Mouse (Mus musculus) liver, adult 2 months (tissue): ENCODE results near the gene Slc39a11. TPM values are rescaled to one million over a fixed set of nuclear protein-coding genes. Genes with fewer than 3 reads are reported as not detected.
A peak's percentile ranks its signal among the peaks of the same experiment; 100 is the strongest.

Experiments used
- DNase-seq: peaks from one replicate; pipeline ENCODE4 v3.0.0-alpha.2; 2011; ENCODE audit warnings: low read depth, low spot score; ENCODE audit errors: extremely low read depth
- H3K27ac ChIP-seq: fragments of 200-500 bp; replicated peaks from 2 replicates; pipeline ENCODE4 v1.5.1; 2012; ENCODE audit warnings: low read depth, mild to moderate bottlenecking, control low read depth, inconsistent platforms, low read length; ENCODE audit not compliant: insufficient read depth
- H3K27me3 ChIP-seq: fragments of 200-500 bp; 2 replicates; pipeline ENCODE4 v1.6.1; 2012; ENCODE audit warnings: mild to moderate bottlenecking, moderate library complexity, low read length, inconsistent platforms; ENCODE audit not compliant: control insufficient read depth, insufficient read depth
- H3K36me3 ChIP-seq: fragments of 200-500 bp; 2 replicates; pipeline ENCODE4 v1.6.1; 2012; ENCODE audit warnings: low read length, inconsistent platforms; ENCODE audit not compliant: control insufficient read depth, insufficient read depth
- H3K4me1 ChIP-seq: fragments of 200-500 bp; 2 replicates; pipeline ENCODE4 v1.6.1; 2011; ENCODE audit warnings: low read length; ENCODE audit not compliant: control insufficient read depth, insufficient read depth
- H3K4me3 ChIP-seq: fragments of 200-500 bp; 2 replicates; pipeline ENCODE4 v1.5.1; 2011; ENCODE audit warnings: low read depth, mild to moderate bottlenecking, control low read depth, low read length, moderate library complexity; ENCODE audit not compliant: insufficient read depth
- H3K79me2 ChIP-seq: fragments of 200-500 bp; 2 replicates; pipeline ENCODE4 v1.6.1; 2012; ENCODE audit warnings: inconsistent platforms, mild to moderate bottlenecking, low read length, moderate library complexity; ENCODE audit not compliant: control insufficient read depth, insufficient read depth
- H3K9ac ChIP-seq: fragments of 200-500 bp; 2 replicates; pipeline ENCODE4 v1.6.1; 2012; ENCODE audit warnings: low read depth, mild to moderate bottlenecking, control low read depth, inconsistent platforms, low read length
- CTCF ChIP-seq: fragments of 200-500 bp; IDR thresholded peaks from 2 replicates; pipeline ENCODE4 v1.5.1; 2011; ENCODE audit warnings: low read depth, low read length, control low read depth
- POLR2A ChIP-seq: fragments of 200-500 bp; IDR thresholded peaks from 2 replicates; pipeline ENCODE4 v1.6.1; 2011; ENCODE audit warnings: low read length, control low read depth; ENCODE audit not compliant: insufficient read depth; ENCODE audit errors: extremely low read depth
- WGBS: fragments of 180-500 bp; shearing (Covaris S2); methylation state at CpG from one replicate; pipeline ENCODE4 v1.1.7; 2018; 5-methylcytosine and 5-hydroxymethylcytosine counted together
- polyA plus RNA-seq: library from polyadenylated mRNA; depleted of rRNA; stranded (reverse); fragments of >200 nt; gene quantifications from 2 replicates; pipeline ENCODE4 v1.2.3, GENCODE M21; 2012
- total RNA-seq: library from RNA; depleted of rRNA; stranded (reverse); fragments of >200 nt; gene quantifications from 2 replicates; pipeline ENCODE4 v1.2.3, GENCODE M21; 2014

The Slc39a11 gene
- total and polyA plus RNA-seq, 2 experiments, result 18.8 to 22.8 TPM

- H3K4me3 ChIP-seq, result no peak overlapping the region
- WGBS, result 92% methylated on average over 5 of the region's 5 CpGs
- no peak for DNase-seq
- H3K27me3 ChIP-seq, result no peaks in the 10 kb centered on the region
- no peaks in the 10 kb centered on the region for H3K4me1 ChIP-seq
- no peak overlapping the region for H3K27ac ChIP-seq
- TF ChIP-seq CTCF (no peak), POLR2A (no peak)
- H3K79me2 ChIP-seq, result peaks cover 43% of the 10 kb centered on the region
- H3K36me3 ChIP-seq, result peaks cover 11% of the 10 kb centered on the region; the same call in 1 of the 2 replicates
- H3K9ac ChIP-seq, result no peak overlapping the region
These were observed 24.7 kb upstream of the Slc39a11 start for GRCm38 (mm10) chr11:113674595-113674994.

GRCm38 (mm10) chr11:113673614-113674013, 23.7 kb upstream of the Slc39a11 start:
- peaks cover 11% of the 10 kb centered on the region; the same call in 1 of the 2 replicates for H3K36me3 ChIP-seq
- H3K27me3 ChIP-seq, result no peaks in the 10 kb centered on the region
- no peak overlapping the region for H3K9ac ChIP-seq
- no peak for DNase-seq
- 74% methylated on average over 4 of the region's 4 CpGs for WGBS
- no peak overlapping the region for H3K27ac ChIP-seq
- peaks cover 4% of the 10 kb centered on the region for H3K4me1 ChIP-seq
- TF ChIP-seq POLR2A (no peak), CTCF (no peak)
- H3K79me2 ChIP-seq, result peaks cover 37% of the 10 kb centered on the region
- no peak overlapping the region for H3K4me3 ChIP-seq

GRCm38 (mm10) chr11:113669711-113670110, 19.8 kb upstream of the Slc39a11 start:
- WGBS, result 94% methylated on average over 4 of the region's 4 CpGs
- no peaks in the 10 kb centered on the region; the same call in 1 of the 2 replicates for H3K36me3 ChIP-seq

GRCm38 (mm10) chr11:113668857-113669256, 19.0 kb upstream of the Slc39a11 start:
- Histone ChIP-seq H3K36me3 (peaks cover 3% of the 10 kb centered on the region; the same call in 1 of the 2 replicates), H3K4me1 (peaks cover 21% of the 10 kb centered on the region), H3K9ac (no peak overlapping the region), H3K79me2 (peaks cover 15% of the 10 kb centered on the region; the same call in 1 of the 2 replicates), H3K4me3 (no peak overlapping the region), H3K27me3 (no peaks in the 10 kb centered on the region), H3K27ac (no peak overlapping the region)
- TF ChIP-seq POLR2A (no peak), CTCF (no peak)
- 78% methylated on average over 5 of the region's 5 CpGs for WGBS
- DNase-seq, result no peak

More at GRCm38 (mm10) chr11:113669711-113670110, 19.8 kb upstream of the Slc39a11 start:
- peaks cover 17% of the 10 kb centered on the region; the same call in 1 of the 2 replicates for H3K79me2 ChIP-seq
- H3K4me3 ChIP-seq, result no peak overlapping the region
- TF ChIP-seq POLR2A (no peak), CTCF (no peak)
- no peak for DNase-seq
- H3K27ac ChIP-seq, result no peak overlapping the region
- H3K4me1 ChIP-seq, result peaks cover 21% of the 10 kb centered on the region
- H3K9ac ChIP-seq, result no peak overlapping the region
- H3K27me3 ChIP-seq, result no peaks in the 10 kb centered on the region

- Histone ChIP-seq H3K79me2 (peaks cover 11% of the 10 kb centered on the region; the same call in 1 of the 2 replicates), H3K27ac (peak overlapping the region; percentile 58), H3K27me3 (no peaks in the 10 kb centered on the region), H3K36me3 (peaks cover 8% of the 10 kb centered on the region; the same call in 1 of the 2 replicates), H3K4me1 (peaks cover 21% of the 10 kb centered on the region), H3K4me3 (no peak overlapping the region), H3K9ac (no peak overlapping the region)
- TF ChIP-seq CTCF (no peak), POLR2A (no peak)
- no peak for DNase-seq
- 77% methylated on average over 4 of the region's 4 CpGs for WGBS
These were observed 17.8 kb upstream of the Slc39a11 start for GRCm38 (mm10) chr11:113667704-113668103.

GRCm38 (mm10) chr11:113667122-113667521, 17.2 kb upstream of the Slc39a11 start:
- TF ChIP-seq CTCF, result no peak
- no peak for TF ChIP-seq POLR2A
- WGBS, result 14% methylated on average over 2 of the region's 2 CpGs
- H3K27ac ChIP-seq, result peak overlapping the region; percentile 71
- no peak overlapping the region for H3K9ac ChIP-seq
- no peak overlapping the region for H3K4me3 ChIP-seq
- H3K27me3 ChIP-seq, result no peaks in the 10 kb centered on the region
- H3K4me1 ChIP-seq, result peaks cover 21% of the 10 kb centered on the region
- H3K36me3 ChIP-seq, result peaks cover 8% of the 10 kb centered on the region; the same call in 1 of the 2 replicates
- peaks cover 11% of the 10 kb centered on the region; the same call in 1 of the 2 replicates for H3K79me2 ChIP-seq
- peak; percentile 97 for DNase-seq
